Mouse (Mus musculus) kidney, adult 18-20 months (tissue): ENCODE data around the gene Pak6.
A peak's percentile ranks its signal among the peaks of the same experiment; 100 is the strongest.

ENCODE experiments used
- DNase-seq: peaks from one replicate; pipeline ENCODE4 v3.0.0; 2021

Gene Pak6

DNA sequence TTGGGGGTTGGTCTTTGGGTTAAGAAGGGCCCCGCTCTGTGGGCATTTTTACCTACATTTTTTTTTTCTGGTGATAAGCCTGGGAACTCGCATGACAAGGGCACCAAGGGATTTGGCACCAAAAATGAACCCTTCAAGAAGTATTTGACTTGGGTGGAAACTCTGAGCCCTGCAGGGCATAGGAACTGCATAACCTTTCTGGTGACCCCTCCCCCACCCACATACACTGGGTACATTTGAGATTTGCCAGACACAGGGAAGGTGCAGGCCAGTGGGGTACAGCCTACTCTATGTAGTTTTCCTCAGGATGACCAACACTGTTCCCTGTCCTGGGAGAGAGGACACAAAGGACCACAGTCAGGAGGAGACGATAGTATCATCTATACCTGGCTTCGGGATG is 2.5 kb downstream of the Pak6 start:
- no peak for DNase-seq

DNA sequence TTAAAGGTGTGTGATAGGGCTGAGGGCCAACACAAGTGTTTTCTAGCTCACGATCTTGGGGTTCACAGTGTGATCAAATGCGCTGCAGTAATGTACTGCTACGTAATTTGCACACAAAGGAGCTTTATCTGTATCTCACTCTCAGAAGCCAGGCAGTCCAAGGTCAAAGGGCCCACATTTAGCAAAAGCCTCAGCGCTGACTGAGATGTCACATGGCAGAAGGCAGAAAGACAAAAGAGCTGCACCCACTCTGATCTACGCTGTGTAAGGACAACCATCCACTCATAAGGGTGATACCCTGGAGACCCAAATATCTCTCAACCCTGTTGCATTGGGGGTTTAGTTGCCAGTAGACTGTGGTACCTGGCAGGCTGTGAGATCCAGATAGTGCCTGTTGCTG is 4.1 kb downstream of the Pak6 start:
- no peak for DNase-seq

DNA sequence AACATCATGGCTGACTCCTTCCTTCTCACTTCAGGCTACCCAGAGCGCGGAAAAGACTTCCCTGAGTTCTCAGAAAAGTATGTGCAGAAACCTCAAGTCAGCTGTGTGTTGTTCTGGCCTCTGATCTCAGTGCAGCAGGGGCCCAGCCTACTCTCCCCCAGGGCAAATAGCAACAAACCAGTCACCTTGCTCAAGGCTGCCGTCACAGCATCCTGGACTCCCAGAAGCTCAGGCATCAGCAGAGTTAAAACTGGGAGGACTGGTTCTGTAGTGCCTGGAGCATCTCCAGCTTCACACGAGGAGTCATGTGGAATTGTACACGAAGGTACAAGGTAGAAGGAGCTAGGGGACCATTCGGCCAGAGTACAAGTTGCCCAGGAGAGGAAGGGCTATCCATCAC is 6.1 kb downstream of the Pak6 start:
- peak; percentile 68 for DNase-seq

DNA sequence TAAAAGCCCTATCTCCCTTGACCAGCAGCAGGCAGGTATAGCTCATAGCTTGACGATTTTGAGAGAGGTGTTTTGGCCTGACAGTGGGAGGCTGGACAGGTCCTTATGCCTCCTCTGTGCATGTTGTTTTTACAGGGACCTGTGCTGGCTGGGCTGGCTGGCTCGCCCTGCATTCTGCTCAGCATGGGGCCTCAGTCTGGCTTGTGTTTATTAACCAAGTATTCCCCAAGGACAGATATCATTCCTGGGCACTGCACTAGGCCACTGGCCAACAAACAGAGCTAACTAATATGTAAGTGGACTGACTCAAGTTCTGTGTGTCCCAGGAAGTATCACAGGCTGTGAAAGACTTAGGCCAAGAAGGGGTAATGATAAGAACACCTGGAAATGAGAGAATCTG is 6.7 kb downstream of the Pak6 start:
- DNase-seq: peak; percentile 69

DNA sequence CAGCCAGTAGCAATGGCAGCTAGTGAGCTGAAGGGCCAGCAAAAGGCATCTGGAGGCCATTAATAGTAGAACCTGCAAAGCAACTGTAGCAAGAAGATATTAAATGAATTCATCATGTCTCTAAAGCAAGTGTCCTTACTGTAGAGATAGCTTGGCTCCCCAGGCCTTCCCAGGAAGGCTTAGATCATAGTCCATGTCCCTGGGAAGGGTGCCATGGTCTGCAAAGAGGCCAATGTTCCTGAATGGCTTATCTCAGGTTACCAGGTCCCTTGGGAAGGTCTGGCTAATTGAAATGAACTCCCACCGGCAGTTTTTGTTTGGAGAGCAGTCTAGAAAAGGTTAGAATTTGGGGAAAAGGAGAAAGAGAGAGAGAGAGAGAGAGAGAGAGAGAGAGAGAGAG is 8.6 kb downstream of the Pak6 start:
- DNase-seq: no peak

DNA sequence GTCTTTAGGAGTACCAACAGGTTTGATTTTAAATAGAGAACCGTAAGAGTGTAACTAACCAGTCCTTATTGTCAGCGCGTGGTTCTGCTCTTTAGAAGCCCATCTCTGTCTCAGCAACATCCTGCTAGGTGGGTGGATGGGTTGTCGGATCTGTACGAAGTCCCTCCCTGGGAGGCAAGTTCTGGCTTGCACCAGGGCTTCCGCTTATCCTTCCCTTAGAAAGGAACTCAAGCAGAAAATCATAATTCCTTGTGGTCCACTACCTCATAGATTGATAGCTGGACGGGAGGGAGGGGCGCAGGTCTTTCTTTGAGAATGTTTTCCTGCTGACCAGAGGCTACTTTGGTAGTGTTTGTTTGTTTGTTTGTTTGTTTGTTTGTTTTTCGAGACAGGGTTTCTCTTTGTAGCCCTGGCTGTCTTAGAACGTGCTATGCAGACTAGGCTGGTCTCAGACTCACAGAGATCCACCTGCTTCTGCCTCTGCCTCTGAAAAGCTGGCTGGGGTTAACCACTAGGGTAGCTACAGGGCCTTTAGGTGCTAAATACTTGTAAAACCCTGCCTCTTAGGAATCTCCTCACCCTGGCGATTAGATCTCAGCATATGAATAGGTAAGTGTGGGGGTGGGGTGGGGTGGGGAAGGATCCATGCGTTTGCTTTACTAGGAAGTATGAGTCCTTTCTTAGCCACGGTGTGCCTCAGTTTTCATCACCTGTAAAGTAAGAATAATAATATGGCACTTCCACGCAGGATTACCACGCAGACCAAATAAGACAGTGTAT is 10.8 kb downstream of the Pak6 start:
- DNase-seq: no peak

DNA sequence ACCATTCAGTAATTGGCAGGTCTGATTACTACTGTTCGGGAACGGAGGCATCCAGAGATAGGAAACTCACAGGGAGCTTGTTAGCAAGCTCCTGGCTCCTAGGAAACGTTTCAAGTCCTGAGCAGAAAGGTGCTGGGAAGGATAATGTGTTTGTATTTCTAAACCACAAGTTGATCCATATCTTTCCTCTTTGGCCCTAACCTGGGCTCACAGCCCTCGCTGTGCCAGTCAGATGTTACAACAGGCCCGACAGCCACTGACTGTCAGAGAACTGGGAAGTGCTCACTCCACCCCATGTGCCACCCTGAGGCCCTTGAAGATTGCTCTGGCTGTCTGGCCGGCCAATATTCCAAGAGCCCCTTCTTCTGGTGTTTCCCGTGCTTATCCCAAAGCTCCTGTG is 11.4 kb downstream of the Pak6 start:
- DNase-seq: no peak

DNA sequence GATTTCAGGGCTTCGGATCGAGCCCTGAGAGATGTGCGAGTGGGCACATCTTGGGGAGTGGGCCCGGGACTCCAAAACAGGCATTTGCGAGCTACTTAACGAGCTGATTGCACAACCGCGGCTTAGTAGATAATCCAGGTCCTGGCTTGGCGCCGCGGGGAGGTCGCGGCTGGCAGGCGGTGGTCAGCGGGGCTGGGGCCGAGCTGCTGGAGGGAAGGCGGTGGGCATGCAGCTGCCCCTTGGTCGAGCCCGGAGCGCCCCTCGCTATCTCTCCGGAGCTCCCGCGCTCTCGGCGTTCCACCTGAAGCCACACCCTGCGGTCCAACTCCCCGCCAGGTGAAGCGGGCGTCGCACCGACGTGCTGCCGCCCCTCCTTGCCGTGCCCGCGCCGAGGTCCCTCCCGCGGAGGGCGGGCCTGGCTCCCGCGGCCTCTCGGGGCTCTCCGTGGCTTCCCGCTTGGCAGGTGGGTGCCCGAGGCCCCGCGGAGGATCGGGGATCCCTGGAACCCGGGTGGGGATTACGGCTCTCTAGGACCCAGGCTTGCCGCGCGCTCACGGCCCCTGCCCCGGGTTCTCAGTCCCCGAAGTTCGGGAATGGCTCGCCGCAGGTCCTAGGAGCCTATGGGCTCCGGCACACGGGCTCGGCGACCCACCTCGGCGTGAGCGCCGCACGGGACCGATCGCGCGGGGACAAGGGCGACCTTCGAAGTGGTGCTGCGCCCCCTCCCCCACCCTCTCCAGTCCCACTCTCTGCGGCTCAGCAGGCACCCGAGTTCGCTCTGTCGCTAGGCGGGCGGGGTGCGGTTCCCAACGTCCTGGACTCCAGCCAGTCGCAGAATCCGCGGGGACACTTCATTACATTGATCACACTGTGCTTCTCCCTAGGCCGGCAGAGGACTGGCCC is 14.0 kb downstream of the Pak6 start:
- DNase-seq: peak; percentile 54

DNA sequence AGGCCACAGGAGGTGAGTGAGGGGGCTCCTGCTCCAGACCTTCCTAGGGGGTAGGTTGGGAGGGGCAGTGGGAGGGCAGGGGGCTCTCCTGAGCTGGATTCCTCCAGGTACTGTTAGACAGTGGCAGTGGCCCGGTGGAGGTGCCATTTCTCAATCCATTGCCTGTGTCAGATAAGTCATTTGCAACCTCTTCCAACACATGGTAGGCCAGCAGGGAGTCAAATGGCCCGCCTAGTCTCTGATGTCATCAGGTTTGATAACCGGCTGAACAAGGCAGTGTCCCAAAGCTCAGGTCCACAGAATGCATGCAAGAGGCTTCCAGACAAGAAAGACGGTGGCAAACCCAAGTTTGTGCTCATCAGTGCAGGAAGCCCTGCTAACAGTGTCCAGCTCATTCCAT is 14.7 kb downstream of the Pak6 start:
- peak; percentile 45 for DNase-seq

DNA sequence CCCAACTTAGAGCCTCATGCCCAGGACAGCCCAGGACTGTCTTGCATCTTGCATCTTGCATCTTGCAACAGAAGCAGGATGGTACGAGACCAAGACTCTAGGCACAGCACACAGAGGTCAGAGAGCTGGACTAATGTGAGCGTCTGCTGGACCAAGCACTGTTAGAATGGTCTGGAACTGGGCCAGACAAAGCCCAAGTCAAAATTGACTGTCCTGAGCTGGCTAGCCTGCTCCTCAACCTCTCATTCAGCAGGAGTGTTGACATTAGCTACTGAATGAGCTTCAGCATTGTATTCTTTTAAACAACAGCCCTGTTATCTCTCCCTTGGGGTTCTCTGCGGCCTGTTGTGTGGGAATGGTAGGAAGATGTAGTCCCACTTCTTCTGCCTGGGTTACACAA is 16.5 kb downstream of the Pak6 start:
- DNase-seq: no peak

DNA sequence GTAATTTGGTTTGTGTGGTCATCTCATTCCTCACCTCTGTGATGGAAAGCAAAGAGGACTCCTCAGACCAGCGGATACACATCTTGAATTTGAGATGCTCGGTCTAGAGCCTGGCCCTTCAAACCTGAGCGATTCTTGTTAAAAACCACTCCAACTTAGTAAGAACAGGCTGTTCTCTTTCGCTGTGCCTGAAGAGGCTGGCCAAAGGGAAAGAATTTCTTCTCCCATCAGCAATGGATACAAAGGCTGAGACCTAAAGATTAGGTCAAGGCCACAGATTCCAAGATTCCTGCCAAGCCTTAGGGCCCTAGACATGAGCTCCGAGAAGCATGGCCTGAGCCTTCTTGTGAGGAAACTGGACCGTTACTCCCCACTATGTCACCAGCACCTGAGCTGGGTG is 17.8 kb downstream of the Pak6 start:
- no peak for DNase-seq

DNA sequence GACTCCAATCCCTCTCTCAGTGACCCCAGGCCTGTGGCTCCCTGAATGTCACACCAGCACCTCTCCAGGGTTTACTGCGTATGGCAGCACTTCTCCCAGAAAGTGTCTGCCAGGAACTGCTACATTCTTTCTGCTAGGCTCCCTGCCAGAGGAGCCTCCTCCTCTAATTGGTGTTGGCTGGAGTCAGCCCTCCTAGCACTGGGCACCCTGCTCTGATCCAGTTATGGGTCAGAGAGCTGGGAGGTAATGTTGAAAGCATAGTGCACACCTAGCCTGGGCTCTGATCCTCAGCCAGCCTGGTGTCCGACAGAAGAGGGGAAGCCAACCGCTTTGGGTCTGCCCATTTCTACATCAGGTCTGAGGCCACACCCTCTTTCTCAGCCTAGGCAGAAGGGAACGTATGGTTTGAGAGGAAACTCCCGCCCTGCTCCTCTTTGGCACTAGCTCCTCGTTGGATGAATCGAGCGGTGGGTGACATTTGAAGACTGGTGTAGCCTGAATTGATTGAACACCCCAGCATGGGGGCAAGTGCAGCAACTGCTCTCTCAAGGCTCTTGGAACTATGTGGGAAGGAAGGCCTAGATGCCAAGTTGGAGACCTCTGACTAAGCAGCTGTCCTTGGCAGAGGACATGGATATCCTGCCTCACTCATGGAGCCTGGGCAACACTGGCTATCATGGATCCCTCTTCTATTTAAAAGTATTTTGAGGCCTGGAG is 19.6 kb downstream of the Pak6 start:
- DNase-seq: peak; percentile 61

DNA sequence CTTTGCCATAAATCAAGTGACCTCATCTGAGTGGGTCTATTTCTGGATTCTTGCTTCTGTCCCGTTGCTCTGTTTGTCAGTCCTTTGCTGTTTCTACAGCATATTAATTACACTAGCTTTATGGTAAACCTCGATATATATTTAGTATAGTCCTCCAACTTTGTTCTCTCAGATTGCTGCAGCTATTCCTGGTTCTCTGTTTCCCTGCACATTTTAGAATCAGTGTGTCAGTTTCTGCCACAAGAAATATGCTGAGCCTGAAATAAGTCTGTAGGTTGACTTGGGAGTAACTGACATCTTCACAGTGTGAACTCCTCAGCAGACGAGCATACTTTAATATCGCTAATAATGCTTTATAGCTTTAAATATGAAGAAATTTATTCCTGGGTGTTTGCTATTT is 22.0 kb downstream of the Pak6 start:
- no peak for DNase-seq

DNA sequence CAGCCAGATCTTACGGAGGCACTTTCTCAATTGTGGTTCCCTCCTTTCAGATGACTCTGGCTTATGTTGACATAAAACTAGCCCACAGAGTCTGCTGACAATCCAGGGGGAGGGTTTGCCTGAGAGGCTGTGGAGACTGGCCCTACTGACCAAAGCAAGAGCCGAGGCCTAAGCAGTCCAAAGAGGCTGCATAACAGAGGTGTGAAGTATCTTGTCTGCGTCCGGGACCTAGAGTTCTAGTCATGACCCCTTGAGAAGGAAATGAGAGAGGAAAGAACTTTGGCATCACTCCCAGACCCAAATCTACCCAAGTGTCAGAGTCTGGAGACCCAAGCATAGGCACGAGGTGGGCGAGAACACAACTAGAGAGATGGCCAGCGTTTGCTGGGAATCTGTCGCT is 23.6 kb downstream of the Pak6 start:
- DNase-seq: no peak

DNA sequence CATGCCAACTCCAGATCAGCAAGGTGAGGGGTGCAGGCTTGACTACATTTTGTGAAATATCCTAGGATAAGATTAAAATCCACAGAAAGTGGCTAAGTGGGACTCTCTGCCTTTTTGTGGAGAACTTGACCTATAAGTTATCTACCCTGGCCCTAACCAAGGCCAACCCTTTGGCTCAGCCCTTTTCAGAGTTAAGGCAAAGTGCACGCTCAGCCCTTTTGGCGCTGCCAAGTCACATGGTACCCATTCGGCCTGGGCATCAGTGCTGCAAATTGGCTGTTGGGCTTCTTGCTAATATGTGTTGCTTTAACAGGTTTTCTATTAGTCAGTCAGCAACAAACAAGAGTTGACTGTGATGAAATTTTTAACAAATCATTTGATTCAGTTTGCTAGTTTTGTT is 24.7 kb downstream of the Pak6 start:
- peak; percentile 41 for DNase-seq

DNA sequence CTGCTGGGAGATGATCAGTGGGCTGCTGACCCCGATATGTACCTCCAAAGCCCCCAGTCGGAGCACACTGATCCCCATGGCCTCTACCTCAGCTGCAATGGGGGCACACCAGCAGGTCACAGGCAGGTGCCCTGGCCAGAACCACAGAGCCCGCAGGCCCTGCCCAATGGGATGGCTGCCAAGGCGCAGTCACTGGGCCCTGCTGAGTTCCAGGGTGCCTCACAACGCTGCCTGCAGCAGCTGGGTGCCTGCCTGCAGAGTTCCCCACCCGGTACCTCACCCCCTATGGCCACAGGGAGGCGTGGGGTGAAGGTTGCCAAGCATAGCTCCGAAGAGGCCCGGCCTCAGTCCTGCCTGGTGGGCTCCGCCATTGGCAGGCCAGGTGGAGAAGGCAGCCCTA is 26.8 kb downstream of the Pak6 start:
- DNase-seq: peak; percentile 60

DNA sequence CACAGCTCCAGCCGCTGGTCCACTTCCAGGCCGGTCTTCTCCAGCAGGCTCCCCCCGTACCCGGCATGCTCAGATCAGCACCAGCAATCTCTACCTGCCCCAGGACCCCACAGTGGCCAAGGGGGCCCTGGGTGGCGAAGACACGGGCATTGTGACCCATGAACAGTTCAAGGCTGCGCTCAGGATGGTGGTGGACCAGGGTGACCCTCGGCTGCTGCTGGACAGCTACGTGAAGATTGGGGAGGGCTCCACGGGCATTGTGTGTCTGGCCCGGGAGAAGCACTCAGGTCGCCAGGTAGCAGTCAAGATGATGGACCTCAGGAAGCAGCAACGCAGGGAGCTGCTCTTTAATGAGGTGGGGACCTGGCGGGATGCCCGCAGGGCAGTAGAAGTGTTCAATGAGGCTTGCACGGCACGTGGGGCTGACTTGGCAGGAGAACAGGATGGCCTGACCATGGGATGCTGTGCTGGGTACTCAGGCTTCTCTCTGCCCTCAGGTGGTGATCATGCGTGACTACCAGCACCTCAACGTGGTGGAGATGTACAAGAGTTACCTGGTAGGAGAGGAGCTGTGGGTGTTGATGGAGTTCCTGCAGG is 30.4 kb downstream of the Pak6 start:
- peak; percentile 79 for DNase-seq

DNA sequence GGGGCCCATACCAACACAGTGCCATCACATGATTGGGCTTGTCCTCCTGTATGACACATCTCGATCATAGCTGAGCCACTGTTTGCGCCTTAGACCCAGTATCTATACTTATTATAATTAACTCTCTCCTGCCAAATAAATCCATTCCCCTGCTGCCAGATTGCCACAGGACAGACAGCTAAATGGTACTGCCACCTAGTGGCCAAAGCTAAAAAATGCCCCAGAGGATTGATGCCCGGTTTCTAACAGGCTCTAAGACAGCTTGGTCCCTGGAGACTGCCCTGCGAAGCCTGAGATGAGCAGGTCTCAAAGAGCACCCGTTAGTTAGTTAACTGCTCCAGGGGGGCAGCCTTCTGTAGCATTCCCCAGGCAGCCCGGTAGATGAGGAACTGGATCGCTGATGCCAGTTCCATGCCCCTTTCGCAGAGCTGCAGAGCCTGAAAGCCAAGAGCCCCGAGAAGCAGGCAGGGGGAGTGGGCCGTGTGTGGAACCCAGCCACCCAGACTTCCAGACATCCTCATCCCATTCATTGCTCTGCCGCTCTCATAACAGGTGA is 32.7 kb downstream of the Pak6 start:
- peak; percentile 60 for DNase-seq

DNA sequence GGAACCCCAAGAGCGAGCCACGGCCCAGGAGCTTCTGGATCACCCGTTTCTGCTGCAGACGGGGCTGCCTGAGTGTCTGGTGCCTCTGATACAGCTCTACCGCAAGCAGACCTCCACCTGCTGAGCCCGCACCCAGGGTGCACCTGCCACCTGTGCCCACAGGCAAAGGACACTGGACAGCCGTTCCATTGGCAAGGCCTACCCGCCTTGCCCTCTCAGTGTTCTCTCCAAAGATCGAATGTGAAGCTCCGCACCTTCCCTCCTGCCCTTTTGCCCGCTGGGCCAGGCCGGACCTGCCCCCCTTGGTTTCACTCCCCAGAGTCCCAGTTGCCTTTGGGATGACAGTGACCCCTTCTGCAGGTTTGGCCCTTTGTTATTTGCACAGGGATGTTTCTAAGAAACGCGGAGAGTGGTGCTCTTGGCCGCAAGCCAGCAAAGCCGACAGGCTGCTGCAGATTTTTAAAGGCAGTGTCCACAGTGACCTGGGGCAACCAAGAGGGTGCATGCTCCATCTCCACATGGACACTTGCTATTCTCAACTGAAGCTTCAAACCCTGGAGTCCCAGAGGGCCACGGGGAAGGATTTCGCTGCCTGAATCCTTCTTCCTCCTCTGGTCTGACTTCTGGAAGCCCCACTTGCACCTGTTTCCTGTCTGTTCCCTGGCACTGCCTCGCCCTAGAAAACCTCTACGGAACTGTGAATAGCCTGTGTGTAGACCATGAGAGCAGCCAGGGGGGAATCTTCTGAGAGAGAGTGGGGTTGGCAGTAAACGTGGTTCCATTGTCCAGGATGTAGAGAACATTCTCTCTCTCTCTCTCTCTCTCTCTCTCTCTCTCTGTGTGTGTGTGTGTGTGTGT is 33.6 kb downstream of the Pak6 start:
- DNase-seq: peak; percentile 57

DNA sequence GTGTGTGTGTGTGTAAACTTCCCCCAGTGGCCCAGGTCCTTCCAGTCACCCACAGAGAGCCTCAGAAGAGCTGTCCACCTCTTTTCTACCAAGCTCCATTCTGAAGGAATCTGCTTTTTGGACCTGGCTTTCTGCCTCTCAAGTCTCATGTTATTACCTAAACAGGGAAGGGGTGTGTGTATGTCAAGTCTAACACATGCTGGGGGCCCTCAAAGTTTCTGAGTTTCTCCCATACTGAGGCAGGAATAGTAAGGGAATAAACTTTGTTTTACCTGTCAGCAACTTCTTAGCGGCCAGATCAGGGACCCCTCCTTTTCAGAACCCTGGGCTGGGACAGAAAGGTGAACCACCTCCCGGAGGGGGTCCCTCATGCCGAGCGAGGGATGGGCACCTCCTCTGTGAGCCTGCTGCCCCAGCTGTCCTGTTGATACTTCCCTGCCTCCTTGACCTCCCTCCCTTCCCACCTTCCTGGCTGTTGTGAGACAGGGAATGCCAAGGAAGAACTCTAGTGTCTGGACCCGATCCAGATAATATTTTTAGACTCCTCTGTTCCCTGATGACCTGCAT is 34.3 kb downstream of the Pak6 start:
- no peak for DNase-seq

DNA sequence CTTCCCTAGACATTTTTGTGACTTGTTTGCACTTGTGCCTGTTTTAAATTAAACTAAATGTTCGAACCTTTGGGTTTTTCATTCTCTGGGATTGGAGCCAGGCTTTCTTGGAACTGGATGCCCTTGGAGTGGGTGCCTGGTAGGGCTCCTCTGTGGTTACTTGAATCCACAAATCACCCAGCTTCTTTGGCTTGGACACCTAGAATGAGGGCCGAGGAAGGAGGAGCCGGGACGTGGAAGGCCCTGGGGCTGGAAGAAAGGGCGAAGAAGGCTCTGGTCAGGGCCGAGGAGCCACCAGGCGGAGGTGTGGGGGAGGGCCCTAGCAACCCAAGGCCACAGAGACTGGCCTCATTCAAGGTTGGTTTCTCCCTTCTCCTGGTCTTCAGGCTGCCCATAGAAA is 34.9 kb downstream of the Pak6 start:
- peak; percentile 55 for DNase-seq
